Mouse (Mus musculus) liver, embryonic 11.5 days (tissue): ENCODE measurements around the gene Qprt. TPM values are rescaled to one million over a fixed set of nuclear protein-coding genes. Genes with fewer than 3 reads are reported as not detected.

Source experiments
- ATAC-seq: fragments of 200-750 bp; cut with Nextera tagmentation; replicated peaks from 2 replicates; pipeline ENCODE4 v1.8.0; 2017; ENCODE audit warnings: moderate number of reproducible peaks, mild to moderate bottlenecking, moderate TSS enrichment, moderate library complexity; ENCODE audit not compliant: low FRiP score
- DNase-seq: peaks from one replicate; pipeline ENCODE4 v3.0.0-alpha.2; 2017; ENCODE audit warnings: low spot score
- H3K27ac ChIP-seq: fragments of 300-500 bp; sonication (generic); 2 replicates; pipeline ENCODE4 v1.5.1; 2014; ENCODE audit warnings: mild to moderate bottlenecking, low read depth, low read length, control low read depth
- H3K27me3 ChIP-seq: fragments of 300-500 bp; sonication (generic); replicated peaks from 2 replicates; pipeline ENCODE4 v1.6.1; 2014; ENCODE audit warnings: low read length, mixed read lengths; ENCODE audit not compliant: control insufficient read depth, insufficient read depth
- H3K36me3 ChIP-seq: fragments of 300-500 bp; sonication (generic); 2 replicates; pipeline ENCODE4 v1.6.1; 2014; ENCODE audit warnings: mild to moderate bottlenecking, low read length, moderate library complexity, mixed read lengths; ENCODE audit not compliant: control insufficient read depth, insufficient read depth
- H3K4me1 ChIP-seq: fragments of 300-500 bp; sonication (generic); replicated peaks from 2 replicates; pipeline ENCODE4 v1.6.1; 2014; ENCODE audit warnings: low read length, mixed read lengths; ENCODE audit not compliant: control insufficient read depth, insufficient read depth
- H3K4me2 ChIP-seq: fragments of 300-500 bp; sonication (generic); 2 replicates; pipeline ENCODE4 v1.6.1; 2014; ENCODE audit warnings: mild to moderate bottlenecking, control low read depth, moderate library complexity
- H3K4me3 ChIP-seq: fragments of 300-500 bp; sonication (generic); 2 replicates; pipeline ENCODE4 v1.5.1; 2014; ENCODE audit warnings: low read depth, low read length, control low read depth
- H3K9ac ChIP-seq: fragments of 300-500 bp; sonication (generic); 2 replicates; pipeline ENCODE4 v1.6.1; 2014; ENCODE audit warnings: low read depth, low read length, control low read depth
- H3K9me3 ChIP-seq: fragments of 300-500 bp; sonication (generic); 2 replicates; pipeline ENCODE4 v1.6.1; 2016; ENCODE audit warnings: low read length, inconsistent platforms, mixed read lengths; ENCODE audit not compliant: control insufficient read depth
- whole genome bisulfite sequencing: fragments of 180-500 bp; shearing (Covaris S2); extraction: QIAGEN DNeasy Blood & Tissue Kit; methylation state at CpG from one replicate; pipeline ENCODE4 v1.1.7; 2014; 5-methylcytosine and 5-hydroxymethylcytosine counted together
- polyA plus RNA-seq: library from polyadenylated mRNA; unstranded; fragments of >200 nt; fragmentation: Nextera tagmentation; extraction: Ambion mirVana; gene quantifications from 2 replicates; pipeline ENCODE4 v1.2.1, GENCODE M21; 2014

Gene Qprt
- polyA plus RNA-seq, 1 experiment from 2014 or later, result 44.2 TPM

- Histone ChIP-seq H3K27me3 (no peaks in the 10 kb centered on the region), H3K4me1 (peaks cover 15% of the 10 kb centered on the region), H3K36me3 (no peaks in the 10 kb centered on the region), H3K9me3 (no peaks in the 10 kb centered on the region), H3K4me3 (no peak overlapping the region), H3K4me2 (no peak overlapping the region), H3K27ac (no peak overlapping the region), H3K9ac (no peak overlapping the region)
- ATAC-seq, result no peak
- no peak for DNase-seq
- WGBS, result 70% methylated on average over 2 of the region's 2 CpGs
Observed at GRCm38 (mm10) chr7:127146267-127146603, 24.2 kb upstream of the Qprt start.

GRCm38 (mm10) chr7:127145387-127146266 lies 23.6 kb upstream of the Qprt start:
- no peak overlapping the region for H3K4me3 ChIP-seq
- H3K4me1 ChIP-seq, result peaks cover 19% of the 10 kb centered on the region
- no peaks in the 10 kb centered on the region for H3K9me3 ChIP-seq
- H3K9ac ChIP-seq, result no peak overlapping the region
- WGBS, result 45% methylated on average over 9 of the region's 9 CpGs
- no peaks in the 10 kb centered on the region for H3K36me3 ChIP-seq
- no peak overlapping the region for H3K4me2 ChIP-seq
- ATAC-seq, result peak; percentile 46; the same call in 1 of the 2 replicates
- no peaks in the 10 kb centered on the region for H3K27me3 ChIP-seq
- H3K27ac ChIP-seq, result 0 out of 2 replicates have a peak overlapping the region, but pooled peaks have one; percentile 61
- DNase-seq, result no peak

GRCm38 (mm10) chr7:127144412-127144811 lies 22.4 kb upstream of the Qprt start:
- Histone ChIP-seq H3K36me3 (no peaks in the 10 kb centered on the region), H3K27me3 (no peaks in the 10 kb centered on the region), H3K4me1 (peaks cover 31% of the 10 kb centered on the region), H3K9me3 (no peaks in the 10 kb centered on the region), H3K4me2 (peak overlapping the region; percentile 43), H3K4me3 (0 out of 2 replicates have a peak overlapping the region, but pooled peaks have one; percentile 6), H3K9ac (peak overlapping the region; percentile 21), H3K27ac (peak overlapping the region; percentile 30; the same call in 1 of the 2 replicates)
- peak; percentile 37; the same call in 1 of the 2 replicates for ATAC-seq
- no peak for DNase-seq
- 68% methylated on average over 7 of the region's 7 CpGs for WGBS

GRCm38 (mm10) chr7:127142666-127143065 lies 20.6 kb upstream of the Qprt start:
- Histone ChIP-seq H3K27me3 (no peaks in the 10 kb centered on the region), H3K36me3 (no peaks in the 10 kb centered on the region), H3K4me3 (no peak overlapping the region), H3K4me1 (peaks cover 37% of the 10 kb centered on the region), H3K9ac (peak overlapping the region; percentile 5; the same call in 1 of the 2 replicates), H3K27ac (peak overlapping the region; percentile 9), H3K9me3 (no peaks in the 10 kb centered on the region), H3K4me2 (peak overlapping the region; percentile 36; the same call in 1 of the 2 replicates)
- DNase-seq (no peak), ATAC-seq (no peak)
- WGBS, result 72% methylated on average over 4 of the region's 4 CpGs

GRCm38 (mm10) chr7:127142214-127142613 lies 20.2 kb upstream of the Qprt start:
- H3K27ac ChIP-seq, result peak overlapping the region; percentile 9
- no peak overlapping the region for H3K4me3 ChIP-seq
- H3K9ac ChIP-seq, result no peak overlapping the region
- ATAC-seq (no peak), DNase-seq (no peak)
- H3K9me3 ChIP-seq, result no peaks in the 10 kb centered on the region
- peak overlapping the region; percentile 6; the same call in 1 of the 2 replicates for H3K4me2 ChIP-seq
- H3K27me3 ChIP-seq, result no peaks in the 10 kb centered on the region
- H3K36me3 ChIP-seq, result no peaks in the 10 kb centered on the region
- WGBS, result 42% methylated on average over 2 of the region's 2 CpGs
- H3K4me1 ChIP-seq, result peaks cover 38% of the 10 kb centered on the region

GRCm38 (mm10) chr7:127140623-127141404 lies 18.8 kb upstream of the Qprt start:
- Histone ChIP-seq H3K27me3 (no peaks in the 10 kb centered on the region), H3K36me3 (peaks cover 2% of the 10 kb centered on the region; the same call in 1 of the 2 replicates), H3K9ac (no peak overlapping the region), H3K9me3 (no peaks in the 10 kb centered on the region), H3K4me2 (no peak overlapping the region), H3K4me1 (peaks cover 50% of the 10 kb centered on the region), H3K4me3 (no peak overlapping the region), H3K27ac (peak overlapping the region; percentile 91)
- WGBS, result 55% methylated on average over 7 of the region's 7 CpGs
- no peak for ATAC-seq
- DNase-seq, result no peak

- Histone ChIP-seq H3K9me3 (no peaks in the 10 kb centered on the region), H3K4me1 (peaks cover 58% of the 10 kb centered on the region), H3K4me2 (peak overlapping the region; percentile 43), H3K27me3 (no peaks in the 10 kb centered on the region), H3K4me3 (no peak overlapping the region), H3K27ac (peak overlapping the region; percentile 91), H3K36me3 (peaks cover 2% of the 10 kb centered on the region; the same call in 1 of the 2 replicates), H3K9ac (peak overlapping the region; percentile 47)
- 35% methylated on average over 5 of the region's 5 CpGs for whole genome bisulfite sequencing
- ATAC-seq (no peak), DNase-seq (no peak)
Observed at GRCm38 (mm10) chr7:127139562-127139961, 17.5 kb upstream of the Qprt start.

GRCm38 (mm10) chr7:127139100-127139499 lies 17.1 kb upstream of the Qprt start:
- H3K27ac ChIP-seq, result peak overlapping the region; percentile 91
- H3K9me3 ChIP-seq, result no peaks in the 10 kb centered on the region
- H3K27me3 ChIP-seq, result no peaks in the 10 kb centered on the region
- DNase-seq (no peak), ATAC-seq (peak; percentile 69)
- 61% methylated on average over 7 of the region's 7 CpGs for WGBS
- peaks cover 2% of the 10 kb centered on the region; the same call in 1 of the 2 replicates for H3K36me3 ChIP-seq
- H3K4me2 ChIP-seq, result peak overlapping the region; percentile 43
- H3K4me1 ChIP-seq, result peaks cover 59% of the 10 kb centered on the region
- H3K9ac ChIP-seq, result no peak overlapping the region; the same call in 1 of the 2 replicates
- H3K4me3 ChIP-seq, result no peak overlapping the region
